Mouse (Mus musculus) liver, embryonic 13.5 days (tissue): ENCODE results near the gene Hist1h1d. TPM values are rescaled to one million over a fixed set of nuclear protein-coding genes. Genes with fewer than 3 reads are reported as not detected.
A peak's percentile ranks its signal among the peaks of the same experiment; 100 is the strongest.

Experiments used
- ATAC-seq: fragments of 200-750 bp; cut with Nextera tagmentation; 2 replicates; pipeline ENCODE4 v1.8.0; 2017; ENCODE audit warnings: low read depth, mild to moderate bottlenecking, moderate number of reproducible peaks, moderate library complexity
- DNase-seq: peaks from one replicate; pipeline ENCODE4 v3.0.0; 2022
- H3K27ac ChIP-seq: fragments of 300-500 bp; sonication (generic); 2 replicates; pipeline ENCODE4 v1.5.1; 2015; ENCODE audit warnings: moderate library complexity, mild to moderate bottlenecking, inconsistent platforms
- H3K27me3 ChIP-seq: fragments of 300-500 bp; sonication (generic); 2 replicates; pipeline ENCODE4 v1.6.1; 2015; ENCODE audit warnings: mild to moderate bottlenecking, inconsistent platforms
- H3K36me3 ChIP-seq: fragments of 300-500 bp; sonication (generic); 2 replicates; pipeline ENCODE4 v1.6.1; 2015; ENCODE audit warnings: mild to moderate bottlenecking, inconsistent platforms
- H3K4me1 ChIP-seq: fragments of 300-500 bp; sonication (generic); replicated peaks from 2 replicates; pipeline ENCODE4 v1.6.1; 2015; ENCODE audit warnings: inconsistent platforms
- H3K4me2 ChIP-seq: fragments of 300-500 bp; sonication (generic); 2 replicates; pipeline ENCODE4 v1.6.1; 2015; ENCODE audit warnings: inconsistent platforms, mild to moderate bottlenecking, moderate library complexity
- H3K4me3 ChIP-seq: fragments of 300-500 bp; sonication (generic); replicated peaks from 2 replicates; pipeline ENCODE4 v1.5.1; 2015; ENCODE audit warnings: mild to moderate bottlenecking, inconsistent platforms
- H3K9ac ChIP-seq: fragments of 300-500 bp; sonication (generic); 2 replicates; pipeline ENCODE4 v1.6.1; 2015; ENCODE audit warnings: mild to moderate bottlenecking, inconsistent platforms
- H3K9me3 ChIP-seq: fragments of 300-500 bp; sonication (generic); replicated peaks from 2 replicates; pipeline ENCODE4 v1.6.1; 2016; ENCODE audit warnings: inconsistent platforms
- WGBS: fragments of 180-500 bp; shearing (Covaris S2); methylation state at CpG from one replicate; pipeline ENCODE4 v1.1.7; 2015; ENCODE audit not compliant: insufficient replicate concordance; 5-methylcytosine and 5-hydroxymethylcytosine counted together
- polyA plus RNA-seq: library from polyadenylated mRNA; unstranded; fragments of >200 nt; fragmentation: Nextera tagmentation; extraction: Ambion mirVana; gene quantifications from 2 replicates; pipeline ENCODE4 v1.2.1, GENCODE M21; 2015

The Hist1h1d gene
- polyA plus RNA-seq, 1 experiment from 2014 or later = 0.93 TPM

- no peaks in the 10 kb centered on the region for H3K36me3 ChIP-seq
- peak; percentile 90 for DNase-seq
- H3K4me2 ChIP-seq = peak overlapping the region; percentile 88
- peak; percentile 78 for ATAC-seq
- peak overlapping the region; percentile 82 for H3K27ac ChIP-seq
- H3K9me3 ChIP-seq = no peaks in the 10 kb centered on the region
- H3K27me3 ChIP-seq = no peaks in the 10 kb centered on the region
- H3K9ac ChIP-seq = peak overlapping the region; percentile 66
- under 1% methylated on average over 27 of the region's 27 CpGs for WGBS
- H3K4me1 ChIP-seq = peaks cover 44% of the 10 kb centered on the region
- H3K4me3 ChIP-seq = peak overlapping the region; percentile 65
Measured at GRCm38 (mm10) chr13:23517603-23518294, 35.3 kb upstream of the Hist1h1d start.

DNA sequence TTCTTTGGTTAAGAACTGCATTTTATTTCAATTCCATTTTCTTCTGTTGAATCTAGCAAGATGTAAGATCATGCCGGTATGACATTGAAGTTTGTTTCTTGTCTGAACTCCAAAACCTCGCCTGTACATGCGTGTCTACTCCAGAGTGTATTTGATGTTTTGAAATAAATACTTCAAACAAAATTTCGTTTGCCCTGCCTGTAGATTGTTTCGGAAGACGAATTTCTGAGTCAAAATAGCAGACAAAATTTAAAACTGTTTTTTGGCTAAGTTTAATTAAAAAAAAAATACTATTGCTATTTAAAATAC is 34.8 kb upstream of the Hist1h1d start:
- ATAC-seq (no peak; the same call in 1 of the 2 replicates), DNase-seq (no peak)
- Histone ChIP-seq H3K4me1 (peaks cover 44% of the 10 kb centered on the region), H3K4me3 (peak overlapping the region; percentile 65), H3K9ac (peak overlapping the region; percentile 61), H3K27me3 (no peaks in the 10 kb centered on the region), H3K27ac (peak overlapping the region; percentile 71), H3K9me3 (no peaks in the 10 kb centered on the region), H3K4me2 (peak overlapping the region; percentile 88), H3K36me3 (no peaks in the 10 kb centered on the region)
- WGBS = 0% methylated on average over 6 of the region's 6 CpGs

DNA sequence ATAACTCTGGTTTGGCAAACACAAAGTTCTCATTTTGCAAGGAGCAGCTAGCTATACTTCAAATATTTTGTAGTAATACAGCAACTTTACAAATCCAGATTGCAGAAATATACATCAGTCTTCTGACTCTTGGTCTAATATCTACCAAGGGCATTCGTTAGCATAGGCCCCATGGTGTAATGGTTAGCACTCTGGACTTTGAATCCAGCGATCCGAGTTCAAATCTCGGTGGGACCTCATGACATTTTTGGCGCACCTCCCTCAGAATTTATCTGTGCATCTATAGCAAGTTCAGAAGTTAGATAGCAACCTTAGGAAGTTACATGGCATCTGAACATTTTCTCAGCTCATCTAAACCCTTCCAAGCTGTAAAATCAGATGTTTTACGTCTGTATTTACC is 34.2 kb upstream of the Hist1h1d start:
- under 1% methylated on average over 6 of the region's 6 CpGs for WGBS
- Histone ChIP-seq H3K27me3 (no peaks in the 10 kb centered on the region), H3K9ac (peak overlapping the region; percentile 62), H3K36me3 (no peaks in the 10 kb centered on the region), H3K4me1 (peaks cover 47% of the 10 kb centered on the region), H3K4me2 (peak overlapping the region; percentile 67), H3K9me3 (no peaks in the 10 kb centered on the region), H3K27ac (peak overlapping the region; percentile 70), H3K4me3 (peak overlapping the region; percentile 65)
- DNase-seq (peak; percentile 80), ATAC-seq (peak; percentile 49; the same call in 1 of the 2 replicates)

DNA sequence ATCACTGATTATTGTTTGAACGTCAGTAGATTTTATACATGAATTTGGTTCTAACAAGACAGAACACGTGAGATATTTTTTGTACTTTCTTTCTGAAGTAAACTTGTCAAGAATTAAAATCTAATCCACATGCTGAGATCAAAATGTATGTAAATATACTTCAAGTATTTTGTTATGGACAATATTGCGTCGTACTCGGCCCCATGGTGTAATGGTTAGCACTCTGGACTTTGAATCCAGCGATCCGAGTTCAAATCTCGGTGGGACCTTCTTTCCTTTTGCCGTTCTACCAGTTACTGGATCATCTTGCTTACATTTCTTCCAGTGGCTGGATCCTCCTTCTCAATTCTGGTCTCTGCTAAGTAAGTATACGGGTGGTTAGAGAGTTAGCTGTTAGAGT is 33.6 kb upstream of the Hist1h1d start:
- under 1% methylated on average over 10 of the region's 10 CpGs for WGBS
- peak; percentile 44 for ATAC-seq
- H3K4me3 ChIP-seq = peak overlapping the region; percentile 65
- H3K27me3 ChIP-seq = no peaks in the 10 kb centered on the region
- H3K9me3 ChIP-seq = no peaks in the 10 kb centered on the region
- H3K36me3 ChIP-seq = no peaks in the 10 kb centered on the region
- peak overlapping the region; percentile 67 for H3K4me2 ChIP-seq
- peak; percentile 79 for DNase-seq
- peak overlapping the region; percentile 20; the same call in 1 of the 2 replicates for H3K9ac ChIP-seq
- peaks cover 51% of the 10 kb centered on the region for H3K4me1 ChIP-seq
- peak overlapping the region; percentile 70 for H3K27ac ChIP-seq

GRCm38 (mm10) chr13:23521703-23522102 is 31.4 kb upstream of the Hist1h1d start:
- H3K4me1 ChIP-seq = peaks cover 55% of the 10 kb centered on the region
- peak overlapping the region; percentile 61 for H3K4me2 ChIP-seq
- peak overlapping the region; percentile 54 for H3K9ac ChIP-seq
- H3K9me3 ChIP-seq = no peaks in the 10 kb centered on the region
- no peak overlapping the region for H3K27ac ChIP-seq
- peak overlapping the region; percentile 37 for H3K4me3 ChIP-seq
- H3K36me3 ChIP-seq = no peaks in the 10 kb centered on the region
- H3K27me3 ChIP-seq = no peaks in the 10 kb centered on the region
- ATAC-seq (peak; percentile 62), DNase-seq (peak; percentile 80)
- under 1% methylated on average over 14 of the region's 14 CpGs for WGBS

- H3K4me2 ChIP-seq = no peak overlapping the region
- no peak overlapping the region for H3K4me3 ChIP-seq
- no peak overlapping the region for H3K27ac ChIP-seq
- DNase-seq = no peak
- H3K9me3 ChIP-seq = no peaks in the 10 kb centered on the region
- WGBS = 40% methylated on average over 5 of the region's 5 CpGs
- ATAC-seq = no peak
- H3K27me3 ChIP-seq = no peaks in the 10 kb centered on the region
- H3K4me1 ChIP-seq = peaks cover 69% of the 10 kb centered on the region
- H3K36me3 ChIP-seq = no peaks in the 10 kb centered on the region
- no peak overlapping the region for H3K9ac ChIP-seq
Measured at GRCm38 (mm10) chr13:23523976-23524375, 29.1 kb upstream of the Hist1h1d start.

- Histone ChIP-seq H3K9ac (no peak overlapping the region), H3K4me1 (peaks cover 71% of the 10 kb centered on the region), H3K4me3 (no peak overlapping the region), H3K9me3 (no peaks in the 10 kb centered on the region), H3K27me3 (no peaks in the 10 kb centered on the region), H3K4me2 (peak overlapping the region; percentile 38; the same call in 1 of the 2 replicates), H3K36me3 (no peaks in the 10 kb centered on the region), H3K27ac (no peak overlapping the region)
- ATAC-seq = 0 out of 2 replicates have a peak, but pooled peaks have one; percentile 21
- WGBS = 10% methylated on average over 5 of the region's 5 CpGs
- peak; percentile 76 for DNase-seq
Measured at GRCm38 (mm10) chr13:23524654-23525053, 28.4 kb upstream of the Hist1h1d start.

- H3K27me3 ChIP-seq = no peaks in the 10 kb centered on the region
- H3K4me1 ChIP-seq = peaks cover 63% of the 10 kb centered on the region
- H3K9ac ChIP-seq = peak overlapping the region; percentile 57
- peak overlapping the region; percentile 54 for H3K4me3 ChIP-seq
- peak overlapping the region; percentile 40 for H3K27ac ChIP-seq
- H3K36me3 ChIP-seq = no peaks in the 10 kb centered on the region
- DNase-seq (no peak), ATAC-seq (no peak; the same call in 1 of the 2 replicates)
- 2% methylated on average over 10 of the region's 10 CpGs for WGBS
- no peaks in the 10 kb centered on the region for H3K9me3 ChIP-seq
- H3K4me2 ChIP-seq = peak overlapping the region; percentile 69
Measured at GRCm38 (mm10) chr13:23525901-23526300, 27.2 kb upstream of the Hist1h1d start.

DNA sequence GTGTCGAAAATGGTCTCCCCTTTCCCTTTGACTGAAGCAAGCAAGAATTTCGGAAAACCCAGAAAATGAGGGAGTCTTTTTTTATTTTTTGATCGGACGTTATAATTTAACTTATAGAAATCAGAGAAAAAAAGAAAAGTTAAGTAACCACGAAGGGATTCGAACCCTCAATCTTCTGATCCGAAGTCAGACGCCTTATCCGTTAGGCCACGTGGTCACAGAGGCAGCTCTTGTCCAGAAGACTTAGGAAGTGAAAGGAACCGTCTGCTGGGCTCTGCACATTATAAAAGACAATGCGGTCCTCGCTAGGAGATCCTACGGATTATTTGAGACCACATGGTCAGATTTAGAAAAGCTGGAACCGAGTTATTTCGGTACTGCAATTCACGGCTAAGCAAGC is 26.8 kb upstream of the Hist1h1d start:
- Histone ChIP-seq H3K36me3 (no peaks in the 10 kb centered on the region), H3K4me3 (peak overlapping the region; percentile 54), H3K27ac (peak overlapping the region; percentile 40; the same call in 1 of the 2 replicates), H3K9me3 (no peaks in the 10 kb centered on the region), H3K4me2 (peak overlapping the region; percentile 69), H3K4me1 (peaks cover 59% of the 10 kb centered on the region), H3K9ac (peak overlapping the region; percentile 70), H3K27me3 (no peaks in the 10 kb centered on the region)
- WGBS = under 1% methylated on average over 17 of the region's 17 CpGs
- DNase-seq (peak; percentile 84), ATAC-seq (no peak)

DNA sequence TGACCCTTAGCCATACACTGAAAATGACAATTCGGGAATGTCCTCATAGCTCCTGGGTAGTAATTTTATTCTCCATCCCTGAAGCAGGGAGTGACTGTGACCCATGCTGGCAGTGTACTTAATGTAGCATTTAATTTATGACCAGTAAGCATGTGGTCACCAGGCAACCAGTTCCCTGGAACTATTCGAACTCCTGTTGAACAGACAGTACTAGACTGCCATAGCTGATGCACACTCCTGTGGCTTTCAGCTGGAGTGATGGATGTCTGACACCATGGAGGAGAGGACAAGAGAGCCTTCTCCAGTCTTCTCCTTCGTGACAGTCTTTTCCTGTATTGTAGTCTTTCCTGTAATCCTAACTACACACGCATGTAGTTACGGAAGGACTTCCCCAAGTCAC is 24.1 kb upstream of the Hist1h1d start:
- no peaks in the 10 kb centered on the region for H3K27me3 ChIP-seq
- no peak overlapping the region for H3K4me3 ChIP-seq
- WGBS = 79% methylated on average over 5 of the region's 5 CpGs
- DNase-seq = no peak
- no peaks in the 10 kb centered on the region for H3K9me3 ChIP-seq
- H3K36me3 ChIP-seq = no peaks in the 10 kb centered on the region
- no peak for ATAC-seq
- H3K27ac ChIP-seq = peak overlapping the region; percentile 15
- H3K4me2 ChIP-seq = no peak overlapping the region
- H3K4me1 ChIP-seq = peaks cover 60% of the 10 kb centered on the region
- peak overlapping the region; percentile 51; the same call in 1 of the 2 replicates for H3K9ac ChIP-seq

DNA sequence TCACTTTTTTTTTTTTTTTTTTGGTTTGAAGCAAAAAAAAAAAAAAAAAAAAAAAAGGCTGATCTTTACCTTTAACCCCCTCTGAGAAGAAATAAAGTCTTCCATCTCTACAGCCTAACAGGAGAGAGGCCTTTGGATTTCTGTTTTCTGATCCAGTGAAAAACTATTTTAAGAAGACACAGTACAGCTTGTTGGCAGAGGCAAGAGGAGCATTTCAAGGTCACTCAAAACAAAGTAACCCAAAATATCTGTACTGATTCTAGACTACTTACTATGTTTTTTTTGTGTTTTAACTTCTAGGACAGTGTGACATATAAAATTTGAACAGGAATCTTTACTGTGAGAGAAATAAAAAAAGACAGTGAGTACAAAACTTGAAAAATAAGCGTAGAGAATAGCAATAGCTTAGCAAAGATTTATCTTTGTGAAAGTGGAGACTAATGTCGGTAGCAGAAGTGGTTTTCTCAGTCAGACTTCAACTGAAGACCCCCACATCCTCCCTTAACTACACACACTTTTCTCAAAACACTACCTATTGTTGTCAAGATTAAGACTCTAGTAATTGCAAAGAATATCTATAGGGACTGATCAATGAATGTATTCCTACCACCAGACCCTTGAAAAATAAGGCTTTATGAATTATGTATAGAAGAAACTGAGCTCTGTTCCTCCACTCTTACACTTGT is 23.4 kb upstream of the Hist1h1d start:
- H3K4me3 ChIP-seq = peak overlapping the region; percentile 63
- ATAC-seq (no peak), DNase-seq (no peak)
- peak overlapping the region; percentile 65 for H3K4me2 ChIP-seq
- H3K9me3 ChIP-seq = no peaks in the 10 kb centered on the region
- H3K9ac ChIP-seq = peak overlapping the region; percentile 84
- H3K27ac ChIP-seq = peak overlapping the region; percentile 98
- no peaks in the 10 kb centered on the region for H3K27me3 ChIP-seq
- H3K4me1 ChIP-seq = peaks cover 56% of the 10 kb centered on the region
- 28% methylated on average over 2 of the region's 2 CpGs for WGBS
- no peaks in the 10 kb centered on the region for H3K36me3 ChIP-seq
